Mouse (Mus musculus) brain, embryonic 14.5 days (tissue): ENCODE data around the gene Ly6g6f. TPM values are rescaled to one million over a fixed set of nuclear protein-coding genes. Genes with fewer than 3 reads are reported as not detected.

Experiments used
- DNase-seq: peaks from one replicate; pipeline ENCODE4 v3.0.0-alpha.2; 2011; ENCODE audit warnings: low read depth
- CTCF ChIP-seq: fragments of 200-500 bp; IDR thresholded peaks from 2 replicates; pipeline ENCODE4 v1.5.1; 2012; ENCODE audit warnings: inconsistent platforms, mild to moderate bottlenecking, moderate library complexity, borderline replicate concordance; ENCODE audit not compliant: insufficient read depth, insufficient read length; ENCODE audit errors: extremely low read depth
- POLR2A ChIP-seq: fragments of 200-500 bp; IDR thresholded peaks from 2 replicates; pipeline ENCODE4 v1.6.1; 2012; ENCODE audit warnings: mild to moderate bottlenecking, inconsistent platforms, borderline replicate concordance; ENCODE audit not compliant: poor library complexity, insufficient read depth, insufficient read length, severe bottlenecking; ENCODE audit errors: extremely low read depth
- polyA plus RNA-seq: library from polyadenylated mRNA; depleted of rRNA; stranded (reverse); fragments of >200 nt; gene quantifications from 2 replicates; pipeline ENCODE4 v1.2.3, GENCODE M21; 2012

The Ly6g6f gene
- polyA plus RNA-seq, 1 experiment, result 0.30 TPM

DNA sequence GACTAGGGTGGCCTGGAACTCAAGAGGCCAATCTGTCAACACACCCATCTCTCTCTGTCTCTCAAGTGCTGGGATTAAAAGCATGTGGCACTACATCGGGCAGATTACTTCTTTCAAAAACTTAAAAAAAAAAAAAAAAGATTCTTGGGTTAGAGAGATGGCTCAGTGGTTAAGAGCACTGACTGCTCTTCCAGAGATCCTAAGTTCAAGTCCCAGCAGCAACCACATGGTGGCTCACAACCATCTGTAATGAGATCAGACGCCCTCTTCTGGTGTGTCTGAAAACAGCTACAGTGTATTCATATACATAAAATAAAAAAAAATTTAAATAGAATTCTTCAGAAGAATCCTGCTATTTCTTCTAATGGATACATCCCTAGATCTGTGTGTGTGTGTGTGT is 2.7 kb upstream of the Ly6g6f start:
- TF ChIP-seq POLR2A (no peak), CTCF (no peak)
- DNase-seq, result no peak

DNA sequence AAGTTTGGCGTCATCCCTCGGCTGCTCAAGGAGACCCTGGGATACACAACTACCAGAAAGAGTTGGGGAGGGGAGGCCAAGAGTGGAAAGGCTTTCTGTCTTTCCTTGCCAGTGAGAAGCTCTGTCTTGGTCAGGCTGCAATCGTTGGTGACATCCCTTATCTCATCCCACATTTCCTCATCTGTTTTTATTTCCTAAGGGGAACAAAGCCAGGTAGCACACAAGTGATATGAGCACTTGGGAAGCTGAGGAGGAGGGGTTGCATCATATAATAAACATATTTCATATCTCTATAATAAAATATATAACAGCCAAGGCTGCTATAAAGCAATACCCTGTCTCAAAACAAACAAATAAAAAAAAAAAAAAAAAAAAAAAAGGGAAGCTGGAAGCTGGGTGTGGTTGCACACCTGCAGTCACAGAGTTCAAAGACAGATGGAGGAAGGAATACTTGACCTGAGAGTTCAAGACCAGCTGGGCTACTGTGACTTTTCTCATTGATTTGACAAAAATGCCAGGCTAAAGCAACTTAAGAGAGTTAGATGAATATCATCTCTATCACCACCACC is 1.4 kb downstream of the Ly6g6f start:
- no peak for TF ChIP-seq CTCF
- TF ChIP-seq POLR2A, result no peak
- DNase-seq, result no peak

DNA sequence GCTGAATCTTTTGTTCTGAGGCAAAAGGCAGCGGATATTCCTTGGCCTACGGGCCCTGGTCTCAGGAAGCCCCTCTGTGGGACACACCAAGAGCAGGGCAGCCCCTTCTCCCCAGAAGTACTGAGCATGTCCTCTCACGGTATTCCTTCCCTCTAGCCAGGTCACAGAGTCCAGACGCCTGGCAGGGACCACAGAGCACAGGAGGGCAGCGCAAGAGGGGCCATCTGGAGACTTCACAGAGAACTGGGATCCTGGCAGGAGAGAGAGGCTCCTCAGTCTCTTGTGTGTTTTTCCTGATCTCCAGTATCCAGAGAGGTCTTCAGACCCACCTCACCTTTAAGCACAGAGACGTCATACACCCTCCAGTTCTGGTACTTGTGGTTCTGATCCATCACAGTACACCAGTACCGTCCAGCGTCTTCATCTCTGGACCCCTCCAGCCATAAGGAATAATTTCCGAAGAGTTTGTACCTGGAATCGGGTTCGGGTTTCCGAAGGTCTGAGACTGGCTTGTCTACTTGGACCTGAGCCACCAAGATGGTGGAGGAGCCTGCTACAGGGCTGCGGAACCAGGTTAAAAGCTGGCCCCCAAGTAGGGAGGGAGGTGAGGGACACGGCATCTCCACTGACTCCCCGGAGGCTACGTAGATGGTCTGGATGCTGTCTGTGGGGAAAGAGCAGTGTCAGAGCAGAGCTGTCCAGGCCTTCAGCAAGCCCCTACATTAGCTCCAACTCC is 2.4 kb downstream of the Ly6g6f start:
- no peak for DNase-seq
- TF ChIP-seq CTCF (no peak), POLR2A (no peak)

DNA sequence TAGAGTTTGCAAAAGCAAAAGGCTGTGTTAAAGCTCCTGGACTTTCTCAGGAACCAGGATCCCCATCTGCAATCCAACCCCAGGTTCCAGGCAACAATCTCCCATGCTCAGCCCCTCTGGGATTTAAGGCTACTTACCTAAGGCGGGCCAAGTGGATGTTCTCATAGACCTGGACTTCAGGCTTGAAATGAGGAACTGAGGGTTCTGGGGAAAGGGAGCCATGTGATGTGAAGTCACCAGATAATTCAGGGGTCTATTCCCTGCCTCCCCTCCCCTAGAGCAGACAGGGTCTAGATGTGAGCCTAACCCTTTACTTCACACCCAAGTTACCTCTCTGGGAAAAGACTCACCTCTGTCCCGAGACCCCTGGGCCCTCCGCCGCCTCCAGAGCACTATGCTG is 4.7 kb downstream of the Ly6g6f start:
- DNase-seq, result no peak
- TF ChIP-seq POLR2A (no peak), CTCF (no peak)

DNA sequence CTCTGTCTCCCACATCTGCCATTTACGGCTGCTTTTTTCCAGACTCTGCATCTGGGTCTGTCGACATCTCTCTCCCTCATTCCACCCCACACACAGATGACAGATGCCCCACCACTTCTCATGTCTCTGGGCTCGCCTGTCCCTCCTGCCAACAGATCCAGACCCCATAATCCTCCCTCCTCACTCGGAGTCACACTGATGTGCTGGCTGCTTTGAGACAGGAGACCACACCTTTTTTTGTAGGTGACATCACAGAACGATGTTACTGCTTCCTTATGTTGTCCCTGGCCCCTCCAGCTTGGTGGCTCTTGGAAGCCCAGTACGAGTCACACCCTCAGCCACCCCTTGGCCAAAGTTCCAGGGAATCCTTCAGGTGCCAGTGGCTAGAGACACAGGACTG is 5.2 kb downstream of the Ly6g6f start:
- TF ChIP-seq CTCF, result no peak
- TF ChIP-seq POLR2A, result no peak
- DNase-seq, result no peak

DNA sequence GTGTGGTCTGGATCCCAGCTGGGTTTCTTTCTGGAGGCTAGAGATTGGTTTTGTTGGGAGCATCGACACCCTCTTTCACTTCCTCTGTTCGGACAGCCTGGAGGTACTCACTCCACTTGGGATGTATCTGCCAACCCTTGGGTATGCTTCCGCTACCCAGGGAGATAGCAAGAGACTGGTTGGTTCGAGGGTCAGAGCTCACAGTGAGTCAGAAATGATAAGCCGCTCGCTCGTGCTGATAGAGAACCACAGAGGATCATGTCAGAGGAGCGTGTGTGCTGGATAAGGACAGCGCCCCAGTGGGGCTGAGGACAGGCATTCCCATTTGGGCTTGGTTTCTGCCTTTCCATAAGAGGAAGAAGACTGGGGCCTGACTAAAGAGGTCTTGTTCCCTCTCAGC is 5.6 kb downstream of the Ly6g6f start:
- TF ChIP-seq CTCF, result no peak
- no peak for TF ChIP-seq POLR2A
- no peak for DNase-seq

DNA sequence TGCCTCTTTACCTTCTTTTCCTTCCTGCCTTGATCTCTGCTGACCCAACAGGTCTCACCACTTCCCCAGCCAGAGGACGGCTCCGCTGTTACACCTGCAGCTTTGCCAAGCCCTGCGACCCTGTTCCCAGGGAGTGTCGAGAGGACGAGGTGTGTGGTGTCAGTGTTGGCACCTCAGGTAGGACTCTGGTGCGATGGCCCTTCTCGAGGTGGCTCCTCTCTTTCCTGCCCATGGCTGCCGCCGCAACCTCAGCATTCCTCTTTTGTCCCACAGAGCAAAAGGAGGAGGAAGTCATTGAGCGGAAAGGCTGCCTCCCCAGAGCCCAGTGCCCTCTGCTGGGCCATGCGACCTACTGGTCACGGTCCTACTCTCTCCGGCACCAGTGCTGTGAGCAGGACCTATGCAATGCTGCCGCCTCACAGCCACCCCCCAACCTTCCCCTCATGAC is 7.6 kb downstream of the Ly6g6f start, which contains the start of gene Ly6g6d:
Gene Ly6g6d, minus strand, starts transcription at position 280 of the 448 bp plus-strand sequence.
- peak; percentile 44 for DNase-seq
- TF ChIP-seq CTCF (peak; percentile 37; the same call in 1 of the 2 replicates), POLR2A (no peak)

DNA sequence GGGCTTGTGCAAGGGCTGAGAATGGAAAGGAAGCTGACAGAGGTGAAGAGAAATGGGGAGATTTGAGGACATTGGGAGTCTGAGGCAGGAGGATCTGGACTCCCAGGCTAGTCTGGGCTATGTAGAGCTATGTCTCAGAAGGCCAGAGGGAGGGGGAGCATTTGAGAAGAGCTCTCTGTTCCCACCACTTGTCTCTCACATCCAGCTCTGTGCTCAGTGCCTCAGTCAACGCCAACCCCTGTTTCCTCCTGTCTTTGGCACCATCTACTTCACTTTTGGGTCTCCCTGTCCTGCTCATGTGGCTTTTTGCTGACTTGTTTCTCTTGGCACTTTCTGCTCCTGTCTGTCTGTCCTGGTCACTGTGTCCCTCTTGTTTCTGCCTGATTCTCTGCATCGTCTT is 8.1 kb downstream of the Ly6g6f start:
- DNase-seq, result peak; percentile 24
- TF ChIP-seq CTCF (no peak), POLR2A (no peak)

DNA sequence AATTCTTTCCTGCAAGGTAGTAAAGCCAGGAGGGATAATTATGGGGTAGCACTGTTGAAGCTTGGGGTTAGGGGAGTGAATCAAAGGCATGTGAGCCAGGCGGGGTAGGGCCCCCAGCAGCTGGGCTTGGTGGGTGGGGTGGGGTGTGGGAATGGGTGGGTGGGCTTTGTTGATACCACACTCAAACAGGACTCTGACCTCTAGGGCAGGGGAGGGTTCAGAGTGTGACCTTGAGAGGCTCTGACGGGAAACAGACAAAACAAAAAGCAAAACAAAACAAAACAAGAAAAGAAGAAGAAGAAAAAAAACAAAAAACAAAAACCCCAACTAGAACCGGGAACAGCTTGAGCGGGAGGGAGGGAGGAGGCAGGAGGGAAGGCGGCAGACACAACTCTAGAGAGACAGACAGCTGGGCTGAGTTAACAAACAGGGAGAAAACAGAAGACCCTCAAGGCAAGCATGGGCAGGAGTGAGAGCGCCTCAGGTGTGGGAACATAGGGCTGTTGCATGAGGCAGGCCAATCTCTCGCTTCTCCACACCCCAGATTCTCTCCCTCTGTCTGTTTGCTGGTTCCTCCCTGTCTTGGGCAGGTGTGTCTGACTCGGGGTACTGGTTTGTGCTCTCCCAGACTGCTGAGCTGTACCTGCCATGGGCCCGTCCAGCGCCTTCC is 8.8 kb downstream of the Ly6g6f start, which contains the start of gene Ly6g6e:
Gene Ly6g6e, plus strand, starts transcription at position 396 of the 670 bp plus-strand sequence.
- peak; percentile 76 for DNase-seq
- no peak for TF ChIP-seq POLR2A
- no peak for TF ChIP-seq CTCF

DNA sequence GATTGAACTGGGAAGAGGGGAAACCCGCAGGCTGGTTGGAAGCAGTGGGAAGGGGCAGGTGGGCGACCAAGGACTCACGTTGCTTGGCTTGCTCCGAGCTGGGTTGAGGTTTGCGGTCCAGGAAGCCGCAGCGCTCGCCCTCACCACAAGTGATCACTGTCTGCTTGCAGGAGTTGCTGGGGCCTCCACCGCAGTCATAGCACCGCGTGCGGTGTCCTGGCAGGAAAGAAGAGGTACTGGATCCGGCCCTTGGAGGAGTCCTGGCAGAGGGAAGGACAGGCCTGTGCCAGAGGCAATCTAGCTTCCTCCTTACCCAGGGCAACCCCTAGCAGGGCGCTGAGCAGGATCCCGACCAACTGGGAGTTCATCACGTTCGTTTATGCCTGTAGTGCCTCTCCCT is 11.3 kb downstream of the Ly6g6f start:
- TF ChIP-seq CTCF, result no peak
- no peak for TF ChIP-seq POLR2A
- DNase-seq, result peak; percentile 23

DNA sequence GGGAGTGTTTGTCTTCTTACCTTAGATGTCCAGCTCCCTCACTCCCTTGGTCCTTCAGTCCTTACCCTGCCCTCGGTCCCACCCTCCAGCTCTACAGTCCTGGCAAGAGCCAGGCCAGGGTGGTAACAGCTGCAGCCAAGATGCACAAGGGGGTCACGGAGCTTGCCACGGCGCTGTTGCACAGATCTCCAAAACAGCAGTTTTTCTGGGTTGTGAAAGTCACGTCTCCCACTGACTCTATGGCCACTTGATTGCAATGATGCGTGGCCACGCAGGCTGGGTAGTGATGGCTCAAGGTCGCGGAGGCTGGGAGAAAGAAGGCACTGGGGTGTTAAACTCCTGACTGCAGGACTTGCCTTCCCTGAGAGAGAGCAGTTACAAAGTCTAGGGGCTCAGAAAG is 14.0 kb downstream of the Ly6g6f start:
- TF ChIP-seq POLR2A (no peak), CTCF (no peak)
- no peak for DNase-seq
